Mouse (Mus musculus) midbrain, postnatal 0 days (tissue): ENCODE data around the gene Cbfb. TPM values are rescaled to one million over a fixed set of nuclear protein-coding genes. Genes with fewer than 3 reads are reported as not detected.
"Not testable (repeated sequence)": the region's sequence is repeated elsewhere in the genome, so short reads cannot be mapped to it uniquely, and the experiment has no call there.

Source experiments
- ATAC-seq: fragments of 200-750 bp; cut with Nextera tagmentation; 2 replicates; pipeline ENCODE4 v1.8.0; 2017; ENCODE audit warnings: moderate number of reproducible peaks, mild to moderate bottlenecking, moderate TSS enrichment, moderate library complexity; ENCODE audit not compliant: low FRiP score
- DNase-seq: peaks from one replicate; pipeline ENCODE4 v3.0.0-alpha.2; 2015; ENCODE audit warnings: low spot score
- H3K27ac ChIP-seq: fragments of 300-500 bp; sonication (generic); 2 replicates; pipeline ENCODE4 v1.5.1; 2014; ENCODE audit warnings: low read depth, mild to moderate bottlenecking, low read length, mixed read lengths
- H3K27me3 ChIP-seq: fragments of 300-500 bp; sonication (generic); 2 replicates; pipeline ENCODE4 v1.6.1; 2014; ENCODE audit warnings: low read length, control low read depth, mixed read lengths; ENCODE audit not compliant: insufficient read depth
- H3K36me3 ChIP-seq: fragments of 300-500 bp; sonication (generic); 2 replicates; pipeline ENCODE4 v1.6.1; 2014; ENCODE audit warnings: low read length, control low read depth, mixed read lengths; ENCODE audit not compliant: insufficient read depth
- H3K4me1 ChIP-seq: fragments of 300-500 bp; sonication (generic); 2 replicates; pipeline ENCODE4 v1.6.1; 2014; ENCODE audit warnings: mild to moderate bottlenecking, control low read depth, antibody characterized with exemption, low read length, mixed read lengths; ENCODE audit not compliant: insufficient read depth
- H3K4me2 ChIP-seq: fragments of 300-500 bp; sonication (generic); 2 replicates; pipeline ENCODE4 v1.6.1; 2014; ENCODE audit warnings: low read depth, mild to moderate bottlenecking, low read length, mixed read lengths; ENCODE audit not compliant: poor library complexity, severe bottlenecking
- H3K4me3 ChIP-seq: fragments of 300-500 bp; sonication (generic); 2 replicates; pipeline ENCODE4 v1.5.1; 2014; ENCODE audit warnings: low read depth, mild to moderate bottlenecking, low read length, moderate library complexity
- H3K9ac ChIP-seq: fragments of 300-500 bp; sonication (generic); replicated peaks from 2 replicates; pipeline ENCODE4 v1.6.1; 2014; ENCODE audit warnings: mild to moderate bottlenecking, low read length, moderate library complexity, mixed read lengths; ENCODE audit not compliant: poor library complexity, severe bottlenecking
- H3K9me3 ChIP-seq: fragments of 300-500 bp; sonication (generic); 2 replicates; pipeline ENCODE4 v1.6.1; 2016; ENCODE audit warnings: low read length, control low read depth
- CTCF ChIP-seq: IDR thresholded peaks from 2 replicates; pipeline ENCODE4 v1.5.1; 2016; ENCODE audit warnings: antibody characterized with exemption, mild to moderate bottlenecking
- WGBS: fragments of 180-500 bp; shearing (Covaris S2); extraction: QIAGEN DNeasy Blood & Tissue Kit; methylation state at CpG from one replicate; pipeline ENCODE4 v1.1.7; 2014; 5-methylcytosine and 5-hydroxymethylcytosine counted together
- polyA plus RNA-seq: library from polyadenylated mRNA; unstranded; fragments of >200 nt; fragmentation: Nextera tagmentation; extraction: Ambion mirVana; gene quantifications from 2 replicates; pipeline ENCODE4 v1.2.1, GENCODE M21; 2015
- total RNA-seq: library from RNA; depleted of rRNA; stranded (reverse); fragments of >200 nt; gene quantifications from 2 replicates; pipeline ENCODE4 v1.2.3, GENCODE M21; 2014

The Cbfb gene
- total and polyA plus RNA-seq, 2 experiments from 2014 or later: 17.5 to 43.9 TPM

DNA sequence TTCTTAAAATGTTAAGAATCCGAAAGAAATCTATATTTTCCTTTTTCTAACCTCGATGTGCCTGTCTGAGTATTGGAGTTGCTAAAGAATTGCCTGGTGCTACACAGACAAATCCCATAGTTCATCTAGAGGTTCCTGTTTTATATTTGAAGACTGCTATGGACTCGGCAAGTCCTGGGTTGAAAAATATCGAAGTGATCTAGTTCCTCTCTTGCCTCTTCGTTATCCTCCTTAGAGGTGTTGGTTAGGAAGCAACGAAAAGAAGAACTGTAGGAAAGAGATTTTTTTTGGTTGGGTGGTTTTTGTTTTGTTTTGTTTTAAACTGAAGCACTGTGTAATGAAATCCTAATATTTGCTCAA, 1.5 kb downstream of the Cbfb start:
- Histone ChIP-seq H3K27me3 (no peaks in the 10 kb centered on the region), H3K36me3 (no peaks in the 10 kb centered on the region), H3K4me3 (peak overlapping the region; percentile 78), H3K9ac (peak overlapping the region; percentile 77; the same call in 1 of the 2 replicates), H3K4me1 (0 out of 2 replicates have a peak, but pooled peaks cover 3% of the 10 kb centered on the region), H3K27ac (no peak overlapping the region), H3K4me2 (peak overlapping the region; percentile 55), H3K9me3 (no peaks in the 10 kb centered on the region)
- TF ChIP-seq CTCF: no peak
- DNase-seq: no peak
- ATAC-seq: no peak
- WGBS: 21% methylated on average over 6 of the region's 6 CpGs

DNA sequence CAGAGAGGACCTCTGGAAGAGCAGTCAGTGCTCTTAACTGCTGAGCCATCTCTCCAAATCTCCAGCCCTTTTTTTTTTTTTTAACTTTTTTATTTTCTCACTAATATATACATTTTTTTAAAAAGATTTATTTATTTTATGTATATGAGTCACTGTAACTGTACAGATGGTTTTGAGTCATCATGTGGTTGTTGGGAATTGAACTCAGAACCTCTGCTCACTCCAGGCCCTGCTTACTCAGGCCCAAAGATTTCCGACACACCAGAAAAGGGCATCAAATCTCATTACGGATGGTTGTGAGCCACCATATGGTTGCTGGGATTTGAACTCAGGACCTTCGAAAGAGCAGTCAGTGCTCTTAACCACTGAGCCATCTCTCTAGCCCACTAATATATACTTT, 4.8 kb downstream of the Cbfb start:
- H3K4me3 ChIP-seq, H3K4me1 ChIP-seq, H3K36me3 ChIP-seq, H3K27ac ChIP-seq, H3K4me2 ChIP-seq, H3K27me3 ChIP-seq, ATAC-seq, H3K9me3 ChIP-seq, H3K9ac ChIP-seq, DNase-seq: not testable (repeated sequence)
- WGBS: 95% methylated on average over 3 of the region's 3 CpGs

DNA sequence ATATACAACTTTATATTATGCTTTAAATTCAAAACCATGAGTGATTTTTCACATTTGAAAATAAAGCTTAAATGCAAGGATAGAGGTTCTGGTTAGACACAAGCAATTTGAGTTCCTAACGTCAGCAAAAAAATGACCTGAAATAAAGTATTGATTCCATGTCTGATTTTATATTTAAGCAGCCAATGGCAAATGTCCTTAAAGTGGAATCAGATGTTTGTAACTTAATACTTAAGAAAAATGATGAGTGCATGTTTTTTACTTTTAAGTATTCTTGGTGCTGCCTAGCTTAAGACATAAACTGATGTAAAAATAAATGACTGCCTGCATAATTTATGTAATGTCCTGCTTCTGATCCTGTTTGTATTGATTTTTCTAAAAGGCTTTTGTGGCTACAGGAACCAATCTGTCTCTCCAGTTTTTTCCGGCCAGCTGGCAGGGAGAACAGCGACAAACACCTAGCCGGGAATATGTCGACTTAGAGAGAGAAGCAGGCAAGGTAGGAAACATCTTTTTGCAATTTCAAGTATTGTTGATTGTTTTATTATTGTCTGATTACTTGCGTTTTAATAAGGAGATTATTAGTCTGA, 7.8 kb downstream of the Cbfb start:
- ATAC-seq (no peak), DNase-seq (no peak)
- H3K9me3 ChIP-seq: no peaks in the 10 kb centered on the region
- no peaks in the 10 kb centered on the region for H3K27me3 ChIP-seq
- no peak overlapping the region for H3K9ac ChIP-seq
- no peaks in the 10 kb centered on the region for H3K36me3 ChIP-seq
- H3K4me2 ChIP-seq: no peak overlapping the region
- 0 out of 2 replicates have a peak, but pooled peaks cover under 1% of the 10 kb centered on the region for H3K4me1 ChIP-seq
- H3K27ac ChIP-seq: no peak overlapping the region
- TF ChIP-seq CTCF: no peak
- WGBS: 82% methylated on average over 6 of the region's 6 CpGs
- no peak overlapping the region for H3K4me3 ChIP-seq

DNA sequence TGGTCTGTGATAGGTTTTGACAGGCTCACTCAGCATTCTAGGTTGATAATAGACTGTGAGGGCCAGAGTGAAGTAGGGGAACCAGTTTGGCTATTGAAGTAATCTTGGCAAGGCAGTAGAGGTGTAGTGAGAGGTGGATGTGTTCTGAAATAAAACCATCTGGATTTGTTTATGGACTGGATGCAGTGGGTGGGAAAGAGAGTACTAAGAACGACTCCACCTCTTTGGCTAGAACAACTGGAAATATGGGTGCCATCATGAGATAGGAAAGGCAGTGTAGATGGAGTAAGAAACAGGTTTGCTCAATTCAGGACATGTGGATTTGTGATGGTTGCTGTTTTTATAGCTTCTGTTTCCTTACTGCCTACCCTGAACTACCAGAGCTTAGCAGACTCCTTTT, 11.7 kb downstream of the Cbfb start:
- 82% methylated on average over 1 of the region's 1 CpGs for WGBS
- no peak for TF ChIP-seq CTCF
- no peak overlapping the region for H3K27ac ChIP-seq
- no peaks in the 10 kb centered on the region for H3K9me3 ChIP-seq
- no peak overlapping the region for H3K4me2 ChIP-seq
- no peak overlapping the region for H3K4me3 ChIP-seq
- ATAC-seq: no peak
- no peak for DNase-seq
- no peaks in the 10 kb centered on the region for H3K4me1 ChIP-seq
- no peaks in the 10 kb centered on the region for H3K27me3 ChIP-seq
- no peaks in the 10 kb centered on the region for H3K36me3 ChIP-seq
- H3K9ac ChIP-seq: no peak overlapping the region

DNA sequence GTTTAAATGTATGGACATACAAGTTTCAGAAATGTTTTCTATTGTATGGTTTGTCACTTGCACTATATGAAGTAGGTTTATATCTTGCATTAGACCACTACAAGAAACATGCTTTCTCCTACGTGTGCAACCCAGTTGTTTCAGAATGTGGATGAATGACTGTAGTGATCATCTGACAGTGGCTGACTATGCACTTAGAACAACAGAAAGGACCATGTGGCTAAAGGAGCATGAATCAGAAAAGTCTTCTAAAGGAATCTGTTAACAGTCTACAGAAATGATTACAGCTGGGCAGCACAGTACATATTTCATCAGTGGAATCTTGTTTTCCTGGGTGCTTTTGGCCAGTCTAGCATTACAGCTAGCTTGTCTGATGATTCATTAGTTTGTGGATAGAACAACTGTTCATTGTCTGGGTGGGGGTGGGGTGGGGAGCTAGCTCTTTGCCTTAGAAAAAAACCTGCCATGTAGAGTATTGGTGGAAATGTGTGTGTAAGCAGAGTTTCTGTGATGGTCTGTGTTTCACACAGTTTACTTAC, 16.1 kb downstream of the Cbfb start:
- Histone ChIP-seq H3K9ac (no peak overlapping the region), H3K4me3 (no peak overlapping the region), H3K36me3 (no peaks in the 10 kb centered on the region), H3K27ac (no peak overlapping the region), H3K4me2 (no peak overlapping the region), H3K9me3 (no peaks in the 10 kb centered on the region), H3K27me3 (no peaks in the 10 kb centered on the region), H3K4me1 (no peaks in the 10 kb centered on the region)
- 73% methylated on average over 1 of the region's 1 CpGs for WGBS
- ATAC-seq (no peak), DNase-seq (no peak)
- TF ChIP-seq CTCF: no peak

DNA sequence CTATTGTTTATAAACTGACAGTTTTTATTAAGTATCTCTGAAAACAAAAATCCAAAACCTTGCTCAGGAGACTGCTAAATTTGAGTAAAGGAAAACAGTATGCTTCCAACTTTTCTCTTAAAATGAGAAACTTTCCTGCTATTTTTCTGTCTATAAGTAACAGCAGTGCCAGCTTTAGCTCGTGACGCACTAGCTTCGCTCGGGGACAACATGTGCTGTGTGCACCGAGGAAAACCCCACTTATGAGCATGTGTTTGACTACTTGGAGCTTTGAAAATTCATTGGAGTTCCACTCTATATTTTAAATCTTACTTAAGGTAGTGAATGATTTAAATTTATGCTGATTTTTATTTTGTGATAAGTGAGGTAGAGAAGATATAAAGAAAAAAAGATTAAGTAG, 21.7 kb downstream of the Cbfb start:
- ATAC-seq: no peak
- no peaks in the 10 kb centered on the region for H3K9me3 ChIP-seq
- TF ChIP-seq CTCF: no peak
- no peak for DNase-seq
- WGBS: 96% methylated on average over 5 of the region's 5 CpGs
- no peak overlapping the region for H3K27ac ChIP-seq
- no peak overlapping the region for H3K4me3 ChIP-seq
- no peaks in the 10 kb centered on the region for H3K4me1 ChIP-seq
- H3K27me3 ChIP-seq: no peaks in the 10 kb centered on the region
- H3K4me2 ChIP-seq: no peak overlapping the region
- no peak overlapping the region for H3K9ac ChIP-seq
- no peaks in the 10 kb centered on the region; the same call in 1 of the 2 replicates for H3K36me3 ChIP-seq
